Mouse (Mus musculus) left cerebral cortex, postnatal 10 days (tissue): ENCODE results near the gene Gm7030. TPM values are rescaled to one million over a fixed set of nuclear protein-coding genes. Genes with fewer than 3 reads are reported as not detected.
"Not testable (repeated sequence)": the region's sequence is repeated elsewhere in the genome, so short reads cannot be mapped to it uniquely, and the experiment has no call there.

Experiments
- DNase-seq, 2 experiments: peaks; one replicate each; pipeline ENCODE4 v3.0.0; 2021 to 2022; ENCODE audit warnings: low spot score in 2 of 2, mixed read lengths in 1 of 2; ENCODE audit errors: extremely low spot score in 1 of 2
- intact Hi-C: fragments of 180-260 bp; cut with DNase I; formaldehyde crosslinking; loops from one replicate; pipeline ENCODE4 v1.15.1; 2025
- total RNA-seq, 2 experiments: library from RNA; stranded (reverse); gene quantifications; 2 replicates each; pipeline ENCODE4 v1.2.3; 2021

The Gm7030 gene
- not detected for total RNA-seq

DNA sequence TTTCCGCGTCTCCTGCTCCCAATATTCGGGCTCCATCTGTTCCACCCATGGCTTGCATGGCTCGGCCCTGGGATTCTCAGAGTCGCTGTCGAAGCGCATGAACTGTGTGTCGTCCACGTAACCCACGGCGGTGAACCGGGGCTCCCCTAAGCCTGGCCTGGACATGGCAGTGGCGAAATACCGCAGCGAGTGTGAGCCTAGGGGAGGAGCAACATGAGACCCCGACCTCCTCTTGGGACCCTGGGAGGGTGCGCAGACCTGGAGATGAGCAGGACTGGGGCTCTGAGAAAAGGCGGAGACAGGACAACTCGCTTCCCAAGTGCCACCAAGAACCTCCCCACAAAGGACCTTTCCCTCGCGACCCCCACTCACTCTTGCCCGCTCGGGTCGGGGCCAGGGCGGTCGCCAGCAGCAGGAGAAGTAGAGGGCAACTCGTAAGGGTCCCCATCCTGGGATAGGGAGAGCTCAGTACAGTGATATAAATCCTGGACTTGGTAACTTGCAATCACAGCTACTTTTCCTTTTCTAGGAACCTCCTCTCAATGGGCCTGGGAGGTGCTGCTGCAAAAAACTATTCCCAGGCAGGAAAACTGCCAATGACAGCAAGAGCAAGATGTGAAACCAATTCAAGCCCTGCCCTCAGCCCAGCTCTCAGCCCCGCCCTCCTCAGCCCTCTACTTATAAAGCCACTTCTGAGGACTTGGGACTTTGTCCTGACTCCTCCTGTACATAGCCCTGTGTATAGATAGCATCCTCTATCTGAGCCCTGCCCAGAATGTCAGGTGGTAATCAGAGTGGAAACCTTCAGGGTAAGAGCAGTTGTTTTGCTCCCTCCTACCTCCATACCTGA lies at the start of gene Gm7030:
TSS of gene Gm7030 (minus strand) at position 458 of the 850 bp plus-strand sequence.
- intact Hi-C loops, DNase-seq: not testable (repeated sequence)

DNA sequence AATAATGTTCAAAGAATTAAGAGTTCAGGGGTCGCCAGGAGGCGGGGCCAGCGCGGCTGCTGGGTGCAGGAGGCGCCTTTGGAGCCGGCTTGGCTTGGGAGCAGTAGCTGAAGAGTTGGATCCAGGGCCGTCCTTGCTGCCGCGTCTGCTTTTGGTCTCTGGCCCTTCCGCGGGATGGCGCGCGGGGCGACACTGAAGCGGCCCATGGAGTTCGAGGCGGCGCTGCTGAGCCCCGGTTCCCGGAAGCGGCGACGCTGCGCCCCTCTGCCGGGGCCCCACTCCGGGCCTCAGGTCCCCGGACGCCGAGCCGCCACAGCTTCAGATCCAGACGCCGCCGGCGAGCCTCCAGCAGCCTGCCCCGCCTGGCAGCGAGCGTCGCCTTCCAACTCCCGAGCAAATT lies 49.7 kb upstream of the Gm7030 start:
- intact Hi-C loops, DNase-seq: not testable (repeated sequence)

DNA sequence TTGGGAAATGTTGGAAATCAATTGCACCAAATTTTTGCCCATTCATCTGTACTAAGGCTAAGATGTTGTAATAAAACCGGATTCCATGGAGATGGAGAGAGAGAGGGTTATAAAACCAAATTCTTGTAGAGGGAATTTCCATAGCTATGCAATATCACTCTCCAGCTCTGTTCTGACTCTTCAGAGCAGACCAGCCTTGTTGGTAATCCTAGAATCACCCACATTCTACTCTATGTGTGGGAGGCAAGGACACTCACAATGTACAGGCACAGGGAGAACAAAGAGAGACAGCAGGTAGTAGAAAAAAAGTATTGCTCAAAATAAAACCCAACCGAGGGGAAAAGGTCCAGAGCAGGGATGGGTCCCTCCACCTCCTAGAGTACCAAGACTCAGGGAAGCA lies 46.9 kb upstream of the Gm7030 start:
- intact Hi-C loops, DNase-seq: not testable (repeated sequence)

DNA sequence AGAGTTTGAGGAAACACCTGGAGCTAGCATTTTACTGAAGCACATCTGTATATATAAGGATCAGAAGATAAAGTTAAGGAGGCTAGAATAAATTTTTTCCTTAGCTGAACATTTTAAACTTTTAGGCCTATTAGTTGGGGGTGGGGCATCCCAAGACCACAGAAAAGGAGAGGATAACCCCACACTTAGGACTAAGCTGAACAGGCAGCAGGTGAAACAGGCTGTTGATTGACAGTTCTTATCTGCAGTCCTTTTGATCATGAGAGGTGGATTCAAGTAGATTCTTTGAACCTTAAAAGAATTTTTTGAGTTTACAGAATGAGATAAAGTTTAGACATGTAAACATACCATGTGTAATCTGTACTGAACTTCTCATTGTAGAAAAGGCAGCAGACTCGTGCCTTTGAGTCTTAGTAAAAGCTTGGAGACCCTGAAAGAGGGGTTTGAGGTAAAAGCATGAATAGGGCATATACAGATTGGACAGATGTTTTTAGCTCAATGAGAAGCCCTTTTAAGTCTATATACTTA lies 41.1 kb upstream of the Gm7030 start:
- DNase-seq, result no peak
- intact Hi-C loops, result no loop called here

DNA sequence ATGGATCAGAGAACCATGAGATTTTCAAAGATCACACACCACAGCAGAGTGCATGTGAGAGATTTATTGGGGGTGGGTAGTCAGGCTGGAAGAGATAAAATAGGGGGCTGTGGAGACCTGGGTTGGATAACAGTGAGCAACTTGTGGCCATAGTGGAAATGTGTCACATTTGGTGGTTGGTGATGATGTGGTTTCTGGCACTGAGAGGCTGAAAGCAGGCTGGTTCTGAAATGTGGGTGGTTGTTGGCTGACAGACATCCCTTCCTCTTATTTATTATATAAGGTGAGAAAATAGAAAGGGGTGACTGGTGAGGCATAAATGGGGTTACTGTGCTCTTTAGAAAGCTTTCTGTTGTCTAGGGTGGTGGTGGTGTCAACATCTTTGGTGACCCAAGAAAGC lies 40.5 kb upstream of the Gm7030 start:
- no peak for DNase-seq
- intact Hi-C loops, result no loop called here

DNA sequence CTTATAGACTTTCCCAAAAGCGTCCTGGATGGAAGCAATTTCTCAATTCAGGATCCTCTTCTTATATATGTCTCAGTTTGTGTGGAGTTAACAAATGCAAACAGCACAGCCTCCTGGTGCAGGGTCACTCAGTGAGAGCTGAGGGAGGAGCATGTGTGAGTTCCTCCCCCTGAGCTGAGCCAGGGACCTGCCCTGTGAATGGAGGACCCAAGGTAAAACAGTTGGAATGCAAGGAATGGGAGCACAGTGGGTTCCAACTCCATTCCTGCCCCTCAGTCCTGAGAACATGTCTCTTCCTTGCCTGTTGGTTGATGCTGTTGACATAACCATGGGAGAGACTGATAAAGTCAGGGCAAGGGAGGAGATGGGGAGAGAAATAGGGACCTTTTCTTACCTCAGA lies 39.9 kb upstream of the Gm7030 start:
- intact Hi-C loops, DNase-seq: not testable (repeated sequence)

DNA sequence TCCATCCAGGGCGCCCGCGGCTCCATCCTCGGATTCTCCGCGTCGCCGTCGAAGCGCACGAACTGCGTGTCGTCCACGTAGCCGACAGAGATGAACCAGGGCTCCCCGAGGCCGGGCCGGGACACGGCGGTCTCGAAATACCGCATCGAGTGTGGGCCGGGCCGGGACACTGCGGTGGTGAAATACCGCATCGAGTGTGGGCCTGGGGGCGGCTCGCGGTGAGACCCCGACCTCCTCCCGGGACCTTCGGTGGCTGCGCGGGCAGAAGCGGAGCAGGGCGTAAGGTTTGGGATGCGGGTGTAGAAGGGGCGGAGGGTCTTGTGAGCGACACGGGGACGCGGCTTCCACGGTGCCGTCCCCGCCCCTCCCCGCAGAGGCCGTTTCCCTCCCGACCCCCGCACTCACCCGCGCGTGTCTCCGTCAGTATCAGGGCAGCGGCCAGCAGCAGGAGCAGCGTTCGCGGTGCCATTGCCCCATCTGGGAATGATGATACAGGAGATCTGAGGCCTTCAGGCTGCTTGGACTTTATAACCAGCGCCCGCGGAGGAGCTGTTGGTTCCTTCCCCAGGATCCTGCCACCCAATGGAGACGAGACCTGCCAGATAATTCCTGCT lies 38.9 kb upstream of the Gm7030 start, which contains the start of gene Gm8909:
TSS of gene Gm8909 (minus strand) at position 499 of the 614 bp plus-strand sequence.
- intact Hi-C loops, result no loop called here
- DNase-seq, result peak in 1 of 2 experiments; percentile 22

DNA sequence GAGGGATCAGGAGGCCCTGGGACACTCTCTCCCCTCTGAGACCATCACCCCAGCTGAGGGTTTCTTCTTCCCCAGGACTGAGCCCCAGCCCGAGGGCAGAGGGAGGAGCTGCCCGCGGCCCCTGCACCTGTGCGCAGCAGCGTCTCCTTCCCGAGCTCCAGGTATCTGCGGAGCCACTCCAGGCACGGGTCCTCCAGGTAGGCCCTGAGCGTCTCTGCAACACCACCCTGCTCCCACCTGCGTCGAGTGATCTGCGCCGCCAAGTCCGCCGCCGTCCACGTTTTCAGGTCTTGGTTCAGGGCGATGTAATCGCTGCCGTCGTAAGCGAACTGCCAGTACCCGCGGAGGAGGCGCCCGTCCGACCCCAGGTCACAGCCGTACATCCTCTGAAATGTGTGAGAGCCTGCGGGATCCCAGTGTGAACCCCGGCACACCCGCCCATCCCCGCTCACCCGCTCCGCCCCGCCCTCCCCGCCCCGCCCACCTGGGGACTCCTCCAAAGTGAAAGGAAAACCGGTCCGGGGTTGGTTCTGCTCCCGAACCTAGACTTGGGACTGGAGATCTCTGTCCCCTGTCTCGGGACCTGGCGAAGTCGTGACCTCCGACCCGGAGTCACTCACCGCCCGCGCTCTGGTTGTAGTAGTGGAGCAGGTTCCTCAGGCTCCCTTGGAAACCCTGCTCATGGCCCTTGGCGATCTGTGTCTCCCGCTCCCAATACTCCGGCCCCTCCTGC lies 38.2 kb upstream of the Gm7030 start:
- intact Hi-C loops, result no loop called here
- DNase-seq, result no peak

DNA sequence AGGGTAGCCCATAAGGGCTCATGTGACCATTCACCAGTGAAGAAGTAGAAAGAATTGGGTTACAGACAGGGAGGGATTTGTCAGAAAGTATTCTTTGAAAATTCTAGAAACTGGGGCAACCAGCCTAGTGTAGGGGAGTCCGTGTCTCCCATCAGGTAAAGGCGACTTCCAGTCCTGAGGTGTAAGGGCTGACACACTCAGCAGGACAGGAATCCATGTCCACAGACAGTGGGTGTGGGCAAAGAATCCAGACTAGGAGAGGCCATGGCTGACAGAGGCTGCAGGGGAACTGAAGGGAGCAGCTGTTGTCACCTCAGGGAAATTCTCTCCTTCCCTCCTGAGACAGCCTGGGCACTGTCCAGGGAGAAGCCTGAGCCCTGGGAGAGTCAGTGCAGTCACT lies 37.7 kb upstream of the Gm7030 start:
- DNase-seq, intact Hi-C loops: not testable (repeated sequence)

DNA sequence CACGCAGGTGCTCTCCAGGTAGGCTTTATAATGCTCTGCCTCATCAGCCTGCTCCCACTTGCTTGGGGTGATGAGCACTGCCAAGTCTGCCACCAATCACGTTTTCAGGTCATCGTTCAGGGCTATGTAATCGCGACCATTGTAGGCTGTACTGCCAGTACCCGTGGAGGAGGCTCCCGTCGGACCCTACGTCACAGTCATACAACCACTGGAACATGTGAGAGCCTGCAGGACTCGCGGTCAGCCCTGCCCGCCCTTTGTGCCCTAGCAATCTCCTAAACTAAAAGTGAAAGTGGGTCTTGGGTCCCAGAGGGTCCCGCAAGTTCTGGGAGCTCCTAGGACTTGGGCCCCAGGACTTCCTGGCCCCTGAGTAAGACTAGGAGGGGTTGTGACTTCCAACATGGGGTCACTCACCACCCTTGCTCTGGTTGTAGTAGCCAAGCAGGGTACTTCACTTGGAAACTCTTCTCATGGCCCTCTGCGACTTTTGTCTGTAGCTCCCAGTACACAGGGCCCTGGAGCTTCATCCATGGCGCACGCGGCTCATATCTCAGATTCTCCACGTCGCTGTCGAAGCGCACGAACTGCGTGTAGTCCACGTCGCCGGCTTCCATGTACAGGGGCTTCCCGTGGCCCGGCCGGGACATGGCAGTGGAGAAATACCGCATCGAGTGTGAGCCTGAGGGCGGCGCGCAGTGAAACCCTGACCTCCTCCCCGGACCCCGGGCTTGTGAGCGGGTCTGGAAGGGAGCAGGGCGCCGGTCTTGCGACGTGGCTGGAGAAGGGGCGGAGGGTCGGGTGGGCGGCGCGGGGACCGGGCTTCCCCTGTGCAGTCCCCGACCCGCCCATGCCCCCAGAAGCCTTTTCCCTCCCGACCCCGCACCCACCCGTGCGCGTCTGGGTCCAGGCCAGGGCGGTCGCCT lies 32.2 kb upstream of the Gm7030 start:
- DNase-seq, result no peak
- intact Hi-C loops, result no loop called here

DNA sequence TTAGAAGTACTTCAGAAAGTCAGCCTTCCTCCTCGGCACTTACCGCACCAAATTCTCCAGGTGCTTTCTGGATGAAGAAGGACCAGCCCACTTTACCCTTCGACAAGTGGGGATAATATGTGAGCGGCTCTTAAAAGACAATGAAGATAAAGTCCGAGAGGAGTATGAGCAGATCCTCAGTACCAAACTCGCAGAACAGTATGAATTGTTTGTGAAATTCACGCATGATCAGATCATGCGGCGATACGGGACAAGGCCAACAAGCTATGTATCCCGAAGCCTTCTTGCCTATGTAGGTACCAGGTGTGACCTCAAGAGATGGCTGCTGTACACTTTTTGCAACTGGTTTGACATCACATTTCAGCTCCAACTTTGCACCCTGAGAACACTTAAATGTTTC lies 29.0 kb upstream of the Gm7030 start:
- DNase-seq, intact Hi-C loops: not testable (repeated sequence)

DNA sequence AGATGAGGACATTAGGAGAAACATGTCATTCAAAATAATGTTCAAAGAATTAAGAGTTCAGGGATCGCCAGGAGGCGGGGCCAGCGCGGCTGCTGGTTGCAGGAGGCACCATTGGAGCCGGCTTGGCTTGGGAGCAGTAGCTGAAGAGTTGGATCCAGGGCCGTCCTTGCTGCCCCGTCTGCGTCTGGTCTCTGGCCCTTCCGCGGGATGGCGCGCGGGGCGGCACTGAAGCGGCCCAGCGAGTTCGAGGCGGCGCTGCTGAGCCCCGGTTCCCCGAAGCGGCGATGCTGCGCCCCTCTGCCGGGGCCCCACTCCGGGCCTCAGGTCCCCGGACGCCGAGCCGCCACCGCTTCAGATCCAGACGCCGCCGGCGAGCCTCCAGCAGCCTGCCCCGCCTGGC lies 28.6 kb upstream of the Gm7030 start:
- intact Hi-C loops, DNase-seq: not testable (repeated sequence)

DNA sequence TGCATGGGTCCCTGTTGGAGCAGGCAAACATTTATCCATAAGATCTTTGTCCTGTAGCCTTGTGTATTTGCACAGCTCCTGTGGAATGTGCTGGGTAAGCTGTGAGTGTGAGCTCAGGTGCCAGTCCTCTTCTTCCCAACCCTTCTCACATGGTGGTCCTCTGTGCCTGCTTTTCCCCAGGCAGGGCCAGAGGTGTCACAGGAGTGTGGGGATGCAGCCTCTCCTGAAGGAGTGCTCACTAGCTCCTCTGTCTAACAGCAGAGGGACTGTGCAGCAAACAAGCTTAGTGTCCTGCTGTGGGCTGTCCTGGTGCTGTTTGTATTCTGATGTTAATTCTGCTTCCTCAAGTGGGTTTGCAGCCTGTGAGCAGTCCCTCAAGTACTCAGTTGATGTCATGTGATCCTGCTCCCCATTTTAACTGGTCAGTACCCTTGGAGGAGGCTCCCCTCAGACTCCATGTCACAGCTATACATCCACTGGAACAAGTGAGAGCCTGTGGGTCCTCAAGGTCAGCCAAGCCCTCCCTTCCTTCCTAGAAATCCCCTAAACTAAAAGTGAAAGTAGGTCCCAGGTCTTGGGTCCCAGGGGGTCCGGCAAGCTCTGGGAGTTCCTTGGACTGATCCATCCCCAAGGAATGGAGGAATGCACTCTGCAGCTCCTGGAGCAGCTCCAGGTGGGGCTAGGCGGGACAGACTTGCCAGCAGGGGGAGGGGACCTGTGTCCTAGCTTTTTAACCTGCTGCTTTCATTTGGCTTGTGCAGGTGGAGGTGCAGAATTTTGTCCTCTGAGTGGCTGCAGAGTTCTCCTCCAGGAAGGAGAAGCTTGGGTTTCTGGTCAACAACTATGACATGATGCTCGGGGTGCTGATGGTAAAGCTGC lies 25.3 kb upstream of the Gm7030 start:
- no peak for DNase-seq
- intact Hi-C loops, result no loop called here

DNA sequence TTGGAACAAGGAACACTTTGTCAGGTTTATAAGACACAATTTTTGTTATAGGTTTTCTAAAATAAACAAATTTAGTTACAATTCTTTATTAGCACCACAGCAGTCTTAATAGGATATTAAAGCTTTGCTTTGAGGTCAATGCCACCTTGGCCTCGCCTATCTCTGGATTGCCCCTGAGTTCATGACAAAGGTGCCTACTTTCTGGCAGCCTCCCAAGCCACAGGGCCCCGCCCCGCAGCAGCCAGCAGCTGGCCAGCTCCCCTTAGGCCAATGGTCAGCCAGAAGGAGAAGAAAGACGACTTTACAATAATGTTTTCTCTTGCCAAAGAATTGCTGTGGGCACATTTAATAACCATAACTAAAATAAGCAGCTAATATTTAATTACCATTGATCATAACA lies 22.0 kb upstream of the Gm7030 start:
- intact Hi-C loops, DNase-seq: not testable (repeated sequence)

DNA sequence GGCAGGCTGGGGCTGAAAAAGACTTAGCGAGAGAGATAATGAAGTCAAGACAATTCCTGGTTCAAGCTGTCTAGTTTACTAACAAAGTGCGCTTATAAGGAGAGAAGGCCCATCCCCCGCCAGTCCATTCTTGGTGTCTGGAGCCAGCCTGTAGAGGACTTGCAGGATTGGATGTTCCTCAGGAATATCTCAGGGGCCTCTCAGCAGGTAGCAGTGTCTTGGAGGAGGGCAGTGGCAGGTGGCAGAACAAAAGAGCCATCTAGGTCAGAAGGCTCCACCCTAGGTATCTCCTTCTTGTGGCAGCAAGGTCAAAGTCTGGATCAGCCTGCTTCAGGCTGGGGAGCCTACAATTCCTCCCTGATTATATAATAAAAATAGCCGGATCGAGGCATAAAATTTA lies 19.2 kb upstream of the Gm7030 start:
- intact Hi-C loops, result not testable (repeated sequence)

DNA sequence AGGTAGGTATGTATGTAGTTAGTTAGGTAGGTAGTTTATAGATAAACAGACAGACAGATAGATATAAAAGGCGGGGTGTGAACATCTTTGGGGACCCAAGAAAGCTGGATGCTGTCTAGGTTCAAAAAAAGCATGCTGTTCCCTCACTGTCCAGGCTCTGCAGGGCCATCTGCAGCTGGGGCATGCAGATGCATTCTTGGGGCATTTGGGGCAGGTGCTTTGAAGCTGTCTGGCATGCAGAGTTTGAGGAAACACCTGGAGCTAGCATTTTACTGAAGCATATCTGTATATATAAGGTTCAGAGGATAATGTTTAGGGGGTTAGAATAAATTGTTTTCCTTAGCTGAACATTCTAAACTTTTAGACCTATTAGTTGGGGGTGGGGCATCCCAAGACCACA lies 17.7 kb upstream of the Gm7030 start:
- intact Hi-C loops, DNase-seq: not testable (repeated sequence)

More for the DNA sequence above, 19.2 kb upstream of the Gm7030 start:
- not testable (repeated sequence) for DNase-seq

DNA sequence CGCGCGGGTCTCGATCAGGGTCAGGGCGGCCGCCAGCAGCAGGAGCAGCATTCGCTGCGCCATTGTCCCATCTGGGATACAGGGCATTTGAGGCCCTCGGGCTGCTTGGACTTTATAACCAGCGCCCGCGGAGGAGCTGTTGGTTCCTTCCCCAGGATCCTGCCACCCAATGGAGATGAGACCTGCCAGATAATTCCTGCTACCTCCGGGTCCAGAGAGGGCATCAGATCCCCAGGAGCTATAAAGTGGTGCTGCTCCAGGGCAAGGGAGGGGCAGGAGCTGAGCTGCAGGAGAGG lies 16.6 kb upstream of the Gm7030 start:
- DNase-seq, intact Hi-C loops: not testable (repeated sequence)
